Mouse (Mus musculus): ENCODE measurements around the gene Nisch. TPM values are rescaled to one million over a fixed set of nuclear protein-coding genes. Genes with fewer than 3 reads are reported as not detected.

Gene Nisch
- polyA plus RNA-seq, 1 experiment, result 10.6 TPM

- TF ChIP-seq TAL1 (IDR thresholded peaks at IDR 0.05; ENCODE audit: low read length), result no peak
- TF ChIP-seq GATA1 (IDR thresholded peaks at IDR 0.05; ENCODE audit: low read length), result no peak
- Histone ChIP-seq H3K27me3 (ENCODE audit: control insufficient read depth) (no peaks in the 10 kb centered on the region), H3K36me3 (ENCODE audit: control insufficient read depth) (peaks cover 100% of the 10 kb centered on the region), H3K9me3 (ENCODE audit: control insufficient read depth, low read length) (no peaks in the 10 kb centered on the region), H3K4me3 (replicated peaks) (no peak overlapping the region), H3K4me1 (ENCODE audit: control insufficient read depth) (no peaks in the 10 kb centered on the region; the same call in 1 of the 2 replicates)
Measured at GRCm38 (mm10) chr14:31186656-31187055, 30.1 kb downstream of the Nisch start.

GRCm38 (mm10) chr14:31184195-31184594 lies 32.6 kb downstream of the Nisch start:
- H3K4me1 ChIP-seq (ENCODE audit: control insufficient read depth), result no peaks in the 10 kb centered on the region; the same call in 1 of the 2 replicates
- no peaks in the 10 kb centered on the region for H3K27me3 ChIP-seq (ENCODE audit: control insufficient read depth)
- H3K9me3 ChIP-seq (ENCODE audit: control insufficient read depth, low read length), result no peaks in the 10 kb centered on the region
- no peak for TF ChIP-seq TAL1 (IDR thresholded peaks at IDR 0.05; ENCODE audit: low read length)
- no peak for TF ChIP-seq GATA1 (IDR thresholded peaks at IDR 0.05; ENCODE audit: low read length)
- no peak overlapping the region for H3K4me3 ChIP-seq (replicated peaks)
- H3K36me3 ChIP-seq (ENCODE audit: control insufficient read depth), result peaks cover 100% of the 10 kb centered on the region

GRCm38 (mm10) chr14:31183541-31183940 lies 33.2 kb downstream of the Nisch start:
- Histone ChIP-seq H3K4me1 (ENCODE audit: control insufficient read depth) (no peaks in the 10 kb centered on the region; the same call in 1 of the 2 replicates), H3K36me3 (ENCODE audit: control insufficient read depth) (peaks cover 98% of the 10 kb centered on the region), H3K9me3 (ENCODE audit: control insufficient read depth, low read length) (no peaks in the 10 kb centered on the region), H3K4me3 (replicated peaks) (no peak overlapping the region), H3K27me3 (ENCODE audit: control insufficient read depth) (no peaks in the 10 kb centered on the region)
- TF ChIP-seq TAL1 (IDR thresholded peaks at IDR 0.05; ENCODE audit: low read length), result no peak
- no peak for TF ChIP-seq GATA1 (IDR thresholded peaks at IDR 0.05; ENCODE audit: low read length)

- Histone ChIP-seq H3K4me1 (ENCODE audit: control insufficient read depth) (no peaks in the 10 kb centered on the region; the same call in 1 of the 2 replicates), H3K4me3 (replicated peaks) (no peak overlapping the region), H3K9me3 (ENCODE audit: control insufficient read depth, low read length) (no peaks in the 10 kb centered on the region), H3K27me3 (ENCODE audit: control insufficient read depth) (no peaks in the 10 kb centered on the region), H3K36me3 (ENCODE audit: control insufficient read depth) (peaks cover 95% of the 10 kb centered on the region)
- TF ChIP-seq GATA1 (IDR thresholded peaks at IDR 0.05; ENCODE audit: low read length) (no peak), TAL1 (IDR thresholded peaks at IDR 0.05; ENCODE audit: low read length) (no peak)
Measured at GRCm38 (mm10) chr14:31182786-31183290, 33.9 kb downstream of the Nisch start.

- Histone ChIP-seq H3K9me3 (ENCODE audit: control insufficient read depth, low read length) (no peaks in the 10 kb centered on the region), H3K36me3 (ENCODE audit: control insufficient read depth) (peaks cover 95% of the 10 kb centered on the region), H3K4me3 (replicated peaks) (no peak overlapping the region), H3K27me3 (ENCODE audit: control insufficient read depth) (no peaks in the 10 kb centered on the region), H3K4me1 (ENCODE audit: control insufficient read depth) (no peaks in the 10 kb centered on the region; the same call in 1 of the 2 replicates)
- TF ChIP-seq TAL1 (IDR thresholded peaks at IDR 0.05; ENCODE audit: low read length), result no peak
- TF ChIP-seq GATA1 (IDR thresholded peaks at IDR 0.05; ENCODE audit: low read length), result no peak
Measured at GRCm38 (mm10) chr14:31181512-31181911, 35.2 kb downstream of the Nisch start.

- H3K36me3 ChIP-seq (ENCODE audit: control insufficient read depth), result peaks cover 95% of the 10 kb centered on the region
- no peaks in the 10 kb centered on the region; the same call in 1 of the 2 replicates for H3K4me1 ChIP-seq (ENCODE audit: control insufficient read depth)
- TF ChIP-seq GATA1 (IDR thresholded peaks at IDR 0.05; ENCODE audit: low read length) (no peak), TAL1 (IDR thresholded peaks at IDR 0.05; ENCODE audit: low read length) (no peak)
- H3K4me3 ChIP-seq (replicated peaks), result no peak overlapping the region
- H3K9me3 ChIP-seq (ENCODE audit: control insufficient read depth, low read length), result no peaks in the 10 kb centered on the region
- H3K27me3 ChIP-seq (ENCODE audit: control insufficient read depth), result no peaks in the 10 kb centered on the region
Measured at GRCm38 (mm10) chr14:31179677-31180365, 36.9 kb downstream of the Nisch start.

- no peak overlapping the region for H3K4me3 ChIP-seq (replicated peaks)
- no peaks in the 10 kb centered on the region for H3K27me3 ChIP-seq (ENCODE audit: control insufficient read depth)
- H3K9me3 ChIP-seq (ENCODE audit: control insufficient read depth, low read length), result no peaks in the 10 kb centered on the region
- TF ChIP-seq TAL1 (IDR thresholded peaks at IDR 0.05; ENCODE audit: low read length), result no peak
- H3K36me3 ChIP-seq (ENCODE audit: control insufficient read depth), result peaks cover 95% of the 10 kb centered on the region
- no peaks in the 10 kb centered on the region for H3K4me1 ChIP-seq (ENCODE audit: control insufficient read depth)
Measured at GRCm38 (mm10) chr14:31177715-31178114, 39.0 kb downstream of the Nisch start.

GRCm38 (mm10) chr14:31177287-31177686 lies 39.5 kb downstream of the Nisch start:
- no peak overlapping the region for H3K4me3 ChIP-seq (replicated peaks)
- H3K4me1 ChIP-seq (ENCODE audit: control insufficient read depth), result no peaks in the 10 kb centered on the region
- TF ChIP-seq GATA1 (IDR thresholded peaks at IDR 0.05; ENCODE audit: low read length) (no peak), TAL1 (IDR thresholded peaks at IDR 0.05; ENCODE audit: low read length) (no peak)
- no peaks in the 10 kb centered on the region for H3K9me3 ChIP-seq (ENCODE audit: control insufficient read depth, low read length)
- no peaks in the 10 kb centered on the region for H3K27me3 ChIP-seq (ENCODE audit: control insufficient read depth)
- peaks cover 95% of the 10 kb centered on the region for H3K36me3 ChIP-seq (ENCODE audit: control insufficient read depth)

GRCm38 (mm10) chr14:31173537-31173936 lies 43.2 kb downstream of the Nisch start:
- H3K4me1 ChIP-seq (ENCODE audit: control insufficient read depth), result 0 out of 2 replicates have a peak, but pooled peaks cover 1% of the 10 kb centered on the region
- peaks cover 5% of the 10 kb centered on the region for H3K27me3 ChIP-seq (ENCODE audit: control insufficient read depth)
- no peak overlapping the region for H3K4me3 ChIP-seq (replicated peaks)
- no peaks in the 10 kb centered on the region for H3K9me3 ChIP-seq (ENCODE audit: control insufficient read depth, low read length)
- TF ChIP-seq GATA1 (IDR thresholded peaks at IDR 0.05; ENCODE audit: low read length) (no peak), TAL1 (IDR thresholded peaks at IDR 0.05; ENCODE audit: low read length) (no peak)
- H3K36me3 ChIP-seq (ENCODE audit: control insufficient read depth), result peaks cover 79% of the 10 kb centered on the region
